Mouse (Mus musculus): ENCODE measurements around the gene Bcl11b.

GRCm38 (mm10) chr12:107928464-107928901 is 74.9 kb downstream of the Bcl11b start:
- TF ChIP-seq CTCF (IDR thresholded peaks at IDR 0.05; ENCODE audit: low read depth) = no peak
- no peak for TF ChIP-seq EP300 (optimal IDR thresholded peaks at IDR 0.05)

All from stomach, postnatal 0 days (tissue).